8 mouse cellular contexts compared by ENCODE assay signal in genomic region chr11:63131001-63131692, GRCm38 (mm10). TPM values are rescaled to one million over a fixed set of nuclear protein-coding genes. Genes with fewer than 3 reads are reported as not detected.
DNase-seq lines count a peak whose midpoint lies in the region; ATAC-seq and TF ChIP-seq lines count a peak whose summit lies in the region.

No protein-coding gene starts in this region.

- H3K4me1 ChIP-seq in E14TG2a.4 (replicated peaks; ENCODE audit: low read depth, low read length): peaks cover 48% of the 10 kb centered on the region
- H3K4me1 ChIP-seq in bone marrow, adult 2 months (ENCODE audit: control insufficient read depth, insufficient read depth, low read length): no peaks in the 10 kb centered on the region
- H3K4me1 ChIP-seq in kidney, adult 2 months (ENCODE audit: control insufficient read depth, insufficient read depth, low read length): peaks cover 11% of the 10 kb centered on the region; the same call in 1 of the 2 replicates
- H3K4me1 ChIP-seq in lung, embryonic 14.5 days (ENCODE audit: insufficient read depth): peaks cover 37% of the 10 kb centered on the region

- H3K36me3 ChIP-seq in E14TG2a.4 (ENCODE audit: insufficient read depth, low read length): no peaks in the 10 kb centered on the region
- no peaks in the 10 kb centered on the region for H3K36me3 ChIP-seq in kidney, adult 2 months (ENCODE audit: control insufficient read depth, insufficient read depth, low read length)
- H3K36me3 ChIP-seq in lung, embryonic 14.5 days (ENCODE audit: insufficient read depth): peaks cover 19% of the 10 kb centered on the region

- DNase-seq in heart, adult 11 months: peak; percentile 99
- peak; percentile 71 for DNase-seq in kidney, adult 2 months
- peak; percentile 82 for DNase-seq in lung, embryonic 14.5 days
- DNase-seq in retina, embryonic 14.5 days (ENCODE audit: low spot score): peak; percentile 43
- DNase-seq in right cerebral cortex, postnatal 10 days (ENCODE audit: low spot score in 2 of 2): no peak
- no peak for DNase-seq in cerebellum, adult 8-10 months

- 6% methylated on average over 33 of the region's 33 CpGs for WGBS in bone marrow, adult 2 months
- WGBS in kidney, adult 2 months: 5% methylated on average over 33 of the region's 33 CpGs
- 3% methylated on average over 33 of the region's 33 CpGs for WGBS in lung, embryonic 14.5 days

- H3K4me2 ChIP-seq in lung, embryonic 14.5 days: peak overlapping the region; percentile 82

- peak overlapping the region; percentile 80 for H3K4me3 ChIP-seq in E14TG2a.4 (replicated peaks; ENCODE audit: low read length)
- peak overlapping the region; percentile 3 for H3K4me3 ChIP-seq in bone marrow, adult 2 months (replicated peaks; ENCODE audit: control insufficient read depth, low read depth, low read length)
- H3K4me3 ChIP-seq in kidney, adult 2 months (ENCODE audit: insufficient read depth, low read depth, low read length): peak overlapping the region; percentile 63
- peak overlapping the region; percentile 56 for H3K4me3 ChIP-seq in lung, embryonic 14.5 days (ENCODE audit: low read depth, low read length)

- no peak for TF ChIP-seq CTCF in E14TG2a.4 (conservative IDR thresholded peaks at IDR 0.05; ENCODE audit: low read length)
- TF ChIP-seq CTCF in bone marrow, adult 2 months (IDR thresholded peaks at IDR 0.05; ENCODE audit: control insufficient read depth, insufficient read depth, low read length): no peak
- TF ChIP-seq CTCF in kidney, adult 2 months (conservative IDR thresholded peaks at IDR 0.05; ENCODE audit: insufficient read depth, insufficient read length, low read depth, low read length): no peak
- no peak for TF ChIP-seq CTCF in lung, embryonic 14.5 days (IDR thresholded peaks at IDR 0.05; ENCODE audit: low read depth)

- TF ChIP-seq POLR2A in bone marrow, adult 2 months (IDR thresholded peaks at IDR 0.05; ENCODE audit: borderline replicate concordance, control insufficient read depth, low read depth, low read length): no peak
- TF ChIP-seq POLR2A in kidney, adult 2 months (IDR thresholded peaks at IDR 0.05; ENCODE audit: low read depth, low read length): no peak

- H3K9ac ChIP-seq in lung, embryonic 14.5 days: peak overlapping the region; percentile 74

- peaks cover 84% of the 10 kb centered on the region for H3K27me3 ChIP-seq in E14TG2a.4 (ENCODE audit: insufficient read depth, low read length)
- H3K27me3 ChIP-seq in kidney, adult 2 months (replicated peaks; ENCODE audit: control insufficient read depth, insufficient read depth, low read length): no peaks in the 10 kb centered on the region
- H3K27me3 ChIP-seq in lung, embryonic 14.5 days (ENCODE audit: insufficient read depth, low read length): peaks cover 20% of the 10 kb centered on the region

- peak; percentile 50 for ATAC-seq in lung, embryonic 14.5 days (ENCODE audit: insufficient read depth)

- no peaks in the 10 kb centered on the region for H3K9me3 ChIP-seq in E14TG2a.4 (ENCODE audit: low read length)
- no peaks in the 10 kb centered on the region for H3K9me3 ChIP-seq in lung, embryonic 14.5 days (ENCODE audit: low read depth, low read length)

- H3K27ac ChIP-seq in bone marrow, adult 2 months (ENCODE audit: control insufficient read depth, insufficient read depth, low read depth, low read length, poor library complexity): no peak overlapping the region; the same call in 1 of the 2 replicates
- H3K27ac ChIP-seq in kidney, adult 2 months (ENCODE audit: insufficient read depth, low read depth, low read length): peak overlapping the region; percentile 75
- H3K27ac ChIP-seq in lung, embryonic 14.5 days (ENCODE audit: low read depth): peak overlapping the region; percentile 96

RNA-seq across cellular contexts. Expression of gene Pmp22, which starts 2.4 kb away (rescaled TPM):
- 2.7 and 4.2 TPM in 2 replicates for polyA plus RNA-seq in bone marrow, adult 2 months (2011; ENCODE audit: insufficient read depth, insufficient read length, low replicate concordance, missing spikeins)
- 31.1 and 32.5 TPM in 2 replicates for polyA plus RNA-seq in kidney, adult 2 months (2012; rRNA removed)
- polyA plus RNA-seq in lung, embryonic 14.5 days (2014; fragmentation: Nextera tagmentation; extraction: Ambion mirVana): 223 and 230 TPM in 2 replicates

Comparison
In these comparisons a context has a peak if more than half of its experiments do, and no peak if none do; other contexts are left out.
1. H3K4me3 ChIP-seq: peak in every context shown above with its lines; median percentile 80 in E14TG2a.4; 63 in kidney, adult 2 months; 56 in lung, embryonic 14.5 days; 3 in bone marrow, adult 2 months.
2. DNase-seq: peak in heart, adult 11 months (single experiment), kidney, adult 2 months (single experiment), lung, embryonic 14.5 days (single experiment) and retina, embryonic 14.5 days (single experiment); none in right cerebral cortex, postnatal 10 days (0 of 2) and cerebellum, adult 8-10 months (single experiment).